Mouse (Mus musculus) adrenal gland, adult 8-10 months (tissue): Measurements from ENCODE around the gene Ccdc134. TPM values are rescaled to one million over a fixed set of nuclear protein-coding genes. Genes with fewer than 3 reads are reported as not detected.
"Not testable (repeated sequence)": the region's sequence is repeated elsewhere in the genome, so short reads cannot be mapped to it uniquely, and the experiment has no call there.

Source experiments
- DNase-seq: peaks from one replicate; pipeline ENCODE4 v3.0.0; 2022
- total RNA-seq, 4 experiments: library from RNA; stranded (reverse); gene quantifications; 2 replicates each; pipeline ENCODE4 v1.2.4; 2022

Ccdc134 gene
- 10 to 100 TPM in 3 of 4 experiments, 1 to 10 TPM in 1; 8.9 to 13.7 (median 12.5) TPM for total RNA-seq

DNA sequence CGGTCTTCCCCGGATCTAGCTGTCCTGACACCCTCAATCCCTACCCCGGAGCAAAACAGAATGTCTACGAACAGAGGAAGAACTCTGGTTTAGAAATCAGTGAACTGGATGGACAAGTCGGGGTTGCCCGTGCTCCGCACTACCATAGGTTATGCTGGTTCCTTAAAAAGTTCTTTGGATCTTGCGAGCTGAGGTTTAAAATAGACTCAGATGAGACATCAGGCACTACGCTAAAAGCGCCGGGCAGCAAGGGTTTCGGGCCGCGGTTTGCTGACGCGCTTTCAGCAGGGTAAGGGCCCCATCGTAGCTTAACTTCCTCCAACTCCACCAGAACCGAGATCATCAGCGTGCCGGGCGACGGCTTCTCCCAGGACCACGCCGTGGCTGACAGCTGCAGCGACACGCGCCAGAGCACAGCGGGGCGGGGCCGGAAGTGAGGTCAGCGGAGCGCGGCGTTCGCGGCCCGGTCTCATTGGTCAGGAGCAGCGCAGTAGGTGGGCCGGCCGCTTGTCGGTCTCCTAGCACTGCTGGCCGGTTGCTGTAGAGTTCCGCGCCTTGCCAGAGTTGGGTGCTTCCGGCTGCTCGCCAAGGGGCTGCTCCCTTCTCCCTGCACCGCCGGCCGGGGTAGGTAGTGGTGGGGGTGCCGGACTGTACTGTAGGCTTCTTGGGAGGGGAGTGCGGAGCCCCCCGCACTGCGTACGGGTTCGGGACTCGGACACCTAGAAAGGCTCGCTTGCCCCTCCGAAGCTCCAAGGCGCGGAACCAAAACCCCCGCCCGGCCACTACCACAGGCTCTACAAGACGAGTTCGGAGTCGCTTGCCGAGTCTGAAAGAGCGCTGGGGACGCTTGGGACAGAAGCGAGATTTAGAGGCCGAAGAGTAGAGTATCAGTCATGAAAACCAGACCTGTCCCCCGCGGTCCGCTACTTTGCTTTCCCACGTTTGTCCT, at the start of gene Ccdc134:
Ccdc134 (plus strand) TSS at position 497 of the 949 bp plus-strand sequence.
- DNase-seq, result peak; percentile 93

DNA sequence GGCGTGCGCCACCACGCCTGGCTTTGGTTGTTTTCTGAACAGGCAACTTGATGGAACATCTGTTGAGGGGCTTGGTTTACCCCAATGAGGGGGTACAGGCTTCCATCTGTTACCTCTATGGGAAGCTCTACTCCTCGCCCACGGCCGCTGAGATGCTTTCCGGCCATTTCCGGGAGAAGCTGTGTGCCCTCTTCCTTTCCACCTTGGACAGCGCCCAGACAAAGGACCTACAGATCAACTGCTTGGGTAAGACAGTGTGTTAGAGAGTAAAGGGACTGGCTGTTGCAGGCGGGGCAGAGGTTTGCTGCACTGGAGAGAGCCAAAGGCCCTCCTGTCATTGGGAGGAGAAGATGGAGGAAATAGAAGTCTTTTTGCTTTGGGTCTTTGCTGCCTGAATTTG, 47.8 kb upstream of the Ccdc134 start:
- no peak for DNase-seq

DNA sequence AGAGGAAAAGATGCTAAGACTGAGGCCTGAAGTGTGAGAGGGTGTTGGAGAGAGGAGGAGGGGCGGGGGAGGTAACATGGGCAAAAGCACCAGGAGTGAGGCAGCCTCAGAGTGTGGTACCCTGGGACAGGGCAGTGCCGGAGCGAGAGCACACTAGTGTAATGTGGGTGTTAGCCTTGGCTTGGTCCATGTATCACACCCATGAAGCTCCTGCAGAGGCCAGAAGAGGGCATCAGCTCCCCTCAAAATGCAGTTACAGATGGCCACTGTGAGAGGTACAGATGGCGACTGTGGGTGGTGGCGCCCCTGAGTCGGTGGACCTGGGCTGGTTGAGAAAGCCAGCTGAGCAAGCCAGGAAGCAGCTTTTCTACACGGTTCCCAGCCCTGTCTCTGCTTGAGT, 46.6 kb upstream of the Ccdc134 start:
- no peak for DNase-seq

DNA sequence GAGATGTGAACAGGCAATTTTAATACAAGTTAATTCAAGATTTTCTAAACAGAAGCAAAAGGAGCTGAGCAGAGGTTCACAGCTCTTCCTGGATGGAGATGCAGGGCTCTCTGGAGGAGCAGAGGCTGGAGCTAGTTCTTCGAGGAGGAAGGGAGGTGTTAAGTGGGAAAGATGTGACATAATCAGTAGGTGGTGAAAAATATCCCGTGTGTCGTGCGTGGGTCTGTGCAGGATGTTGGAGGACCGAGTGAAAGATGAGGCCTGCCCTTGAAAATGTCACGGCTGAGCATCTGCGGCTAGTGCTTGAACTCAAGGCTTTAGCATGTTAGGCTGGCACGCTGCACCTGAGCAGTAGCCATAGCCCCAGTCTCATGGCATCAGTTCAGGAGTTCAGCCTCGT, 42.1 kb upstream of the Ccdc134 start:
- no peak for DNase-seq

DNA sequence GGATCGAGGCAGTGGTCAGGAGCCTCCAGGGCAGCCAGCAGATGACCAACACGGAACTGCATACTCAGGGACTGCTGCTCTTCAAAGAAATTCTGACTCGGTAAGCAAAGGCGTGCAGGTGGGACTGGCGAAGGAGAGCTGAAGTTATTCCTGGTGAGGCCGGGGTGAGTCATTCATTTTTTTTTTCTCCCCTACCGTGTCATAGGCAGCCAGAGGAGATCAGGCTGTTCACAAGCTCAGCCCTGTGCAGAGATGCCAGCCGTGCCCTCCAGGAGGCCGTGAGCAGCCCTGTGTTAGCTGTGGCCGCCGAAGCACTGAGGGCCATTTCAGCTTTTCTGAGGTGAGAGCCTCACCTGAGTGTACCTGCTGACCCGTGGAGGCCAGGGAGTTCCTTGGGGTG, 41.6 kb upstream of the Ccdc134 start:
- no peak for DNase-seq

DNA sequence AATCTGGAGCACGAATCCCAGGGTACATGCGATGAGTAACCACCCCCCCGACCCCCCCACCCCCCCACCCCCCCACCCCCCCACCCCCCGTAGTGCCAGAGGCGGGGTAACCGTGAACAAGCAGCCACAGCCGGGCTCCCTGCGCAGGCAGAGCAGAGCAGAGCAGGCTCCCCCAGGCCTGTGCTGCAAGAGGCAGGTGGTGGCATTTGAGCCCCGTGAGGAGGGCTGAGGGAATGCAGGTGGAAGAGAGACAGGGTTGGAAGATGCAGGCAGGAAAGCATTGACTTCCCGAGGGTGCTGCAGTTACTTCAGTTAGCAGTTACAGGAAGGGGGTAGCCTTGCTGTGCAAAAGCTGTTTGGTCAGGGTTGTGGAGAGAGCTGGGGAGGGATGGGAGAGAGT, 40.5 kb upstream of the Ccdc134 start:
- no peak for DNase-seq

DNA sequence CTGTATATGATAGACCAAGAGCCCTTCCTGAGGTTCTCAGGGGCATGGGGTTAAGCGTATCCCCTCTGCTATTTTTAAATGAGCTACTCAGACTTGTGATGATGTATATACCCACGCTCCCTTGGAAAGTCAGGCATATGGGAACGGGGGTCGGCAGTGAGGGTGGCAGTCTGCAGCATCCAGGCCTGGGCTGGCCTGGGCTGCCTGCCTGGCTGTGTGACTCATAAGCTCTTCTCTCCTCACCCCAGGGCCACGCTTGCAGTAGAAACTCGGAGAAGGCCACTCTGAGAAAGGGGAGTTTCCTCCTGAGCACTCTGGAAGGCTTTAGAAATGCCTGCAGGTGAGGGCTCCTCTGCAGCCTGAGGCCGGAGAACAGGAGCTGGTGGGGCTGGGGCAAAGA, 36.7 kb upstream of the Ccdc134 start:
- DNase-seq, result no peak

DNA sequence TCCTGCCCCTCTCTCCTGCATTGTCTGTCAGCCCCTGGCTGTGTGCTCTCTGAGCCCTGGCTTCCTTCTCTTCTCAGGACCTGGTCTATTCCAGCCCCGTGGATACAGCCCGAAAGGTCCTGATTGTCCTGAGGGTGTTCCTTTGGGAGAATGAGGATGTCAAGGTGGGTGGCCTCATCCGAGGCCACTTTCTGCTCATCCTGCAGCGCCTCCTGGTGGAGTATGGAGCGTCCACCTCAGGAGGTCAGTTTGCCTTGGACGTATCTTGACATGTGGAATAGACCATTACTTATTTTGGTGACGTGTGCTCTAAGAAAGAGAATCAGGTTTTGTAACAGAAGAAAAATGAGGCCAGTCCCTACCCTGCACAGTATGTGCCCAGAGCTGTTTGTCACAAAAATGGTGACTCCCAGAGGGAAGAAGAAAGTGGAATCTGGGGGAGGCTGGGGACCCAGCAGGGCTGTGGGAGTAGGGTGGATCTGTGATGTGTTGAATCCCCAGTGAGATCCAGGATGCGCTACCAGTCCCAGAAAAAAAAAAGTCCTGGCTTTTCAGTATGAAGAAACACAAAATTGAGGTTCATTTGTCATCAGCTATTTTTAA, 20.7 kb upstream of the Ccdc134 start:
- no peak for DNase-seq

DNA sequence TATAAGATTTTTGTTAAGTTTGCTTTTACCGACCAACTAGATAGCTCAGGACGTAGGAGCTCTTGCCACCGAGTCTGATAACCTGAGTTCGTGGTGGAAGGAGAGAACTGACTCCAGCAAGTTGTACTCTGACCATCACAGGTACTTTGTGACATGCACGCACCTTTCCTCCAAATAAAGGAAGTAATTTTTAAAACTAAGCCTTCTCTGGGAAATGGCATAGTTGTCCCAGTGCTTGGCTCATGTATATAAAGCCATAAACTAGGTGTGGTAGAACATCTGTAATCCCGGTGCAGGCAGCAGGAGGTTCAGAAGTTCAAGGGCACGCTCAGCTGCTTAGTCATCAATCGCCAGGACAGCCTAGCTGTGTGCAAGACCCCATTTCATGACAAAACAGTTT, 7.2 kb upstream of the Ccdc134 start:
- DNase-seq, result no peak

DNA sequence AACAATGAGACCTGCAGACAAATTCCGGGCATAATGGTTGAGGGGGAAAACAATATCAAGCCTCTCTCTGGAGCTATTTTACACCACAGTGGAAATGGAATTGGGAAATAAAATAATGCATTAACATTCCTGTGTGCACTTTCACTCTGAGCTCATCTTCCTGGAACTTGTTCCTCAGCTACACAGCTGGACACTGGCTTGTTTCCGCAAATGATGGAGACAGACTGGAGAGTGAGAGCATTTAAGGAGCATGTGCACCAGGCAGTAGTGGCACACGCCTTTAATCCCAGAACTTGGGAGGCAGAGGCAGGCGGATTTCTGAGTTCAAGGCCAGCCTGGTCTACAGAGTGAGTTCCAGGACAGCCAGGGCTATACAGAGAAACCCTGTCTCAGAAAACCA, 1.0 kb upstream of the Ccdc134 start:
- not testable (repeated sequence) for DNase-seq

DNA sequence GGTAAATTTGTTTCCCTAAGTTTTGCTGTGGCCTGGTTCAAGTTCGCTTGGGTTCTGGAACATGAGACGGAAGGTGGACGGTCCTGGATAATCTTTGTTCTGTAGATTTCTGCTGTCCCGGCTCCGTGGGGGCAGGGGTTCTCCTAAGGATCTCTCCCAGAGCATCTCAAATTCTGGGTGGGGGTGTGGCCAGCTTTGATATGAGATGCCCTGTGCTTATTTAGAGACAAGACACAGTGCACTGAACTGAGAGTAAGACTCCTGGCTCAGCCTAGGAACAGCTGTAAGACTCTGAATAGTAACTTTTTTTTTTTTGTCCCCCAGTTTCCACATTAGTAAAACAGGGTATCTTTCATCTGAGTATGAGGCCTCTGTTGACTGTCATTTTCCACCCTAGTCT, 676 bp downstream of the Ccdc134 start:
- DNase-seq, result no peak

DNA sequence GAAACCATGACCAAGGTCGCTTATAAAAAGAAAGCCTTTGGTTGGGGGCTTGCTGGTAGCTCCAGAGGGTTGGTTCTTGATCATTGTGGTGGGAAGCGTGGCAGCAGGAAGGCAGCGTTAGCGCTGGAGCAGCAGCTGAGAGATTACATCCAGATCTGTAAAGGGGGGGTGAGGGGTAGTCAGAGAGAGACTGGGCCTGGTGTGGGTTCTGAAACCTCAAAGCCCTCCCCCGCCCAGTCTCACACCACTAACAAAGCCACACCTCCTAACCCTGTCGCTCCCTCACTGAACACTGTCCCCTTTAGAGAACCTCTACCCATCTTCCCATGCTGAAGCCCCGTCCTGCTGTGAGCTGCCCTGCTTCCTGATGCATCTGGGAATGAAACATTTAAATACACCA, 2.9 kb downstream of the Ccdc134 start:
- no peak for DNase-seq

DNA sequence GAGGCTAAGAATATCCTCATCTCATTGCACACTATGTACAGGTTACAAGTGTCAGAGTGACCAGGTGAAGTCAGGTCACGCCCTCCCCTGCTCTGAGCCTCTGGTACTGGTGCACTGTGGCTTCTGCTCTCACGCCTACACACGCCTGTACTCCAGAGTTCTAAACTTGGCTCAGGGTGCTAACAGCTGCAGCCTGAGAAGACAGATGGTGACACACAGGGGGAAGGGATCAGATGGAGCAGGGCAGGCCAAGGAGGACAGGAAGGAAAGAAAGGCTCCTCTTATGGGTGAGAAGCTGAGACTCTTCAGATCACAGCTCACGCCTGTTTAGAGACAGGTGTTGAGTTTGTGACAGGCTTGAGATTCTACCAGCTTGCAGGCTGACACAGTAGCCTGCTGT, 7.7 kb downstream of the Ccdc134 start:
- no peak for DNase-seq

DNA sequence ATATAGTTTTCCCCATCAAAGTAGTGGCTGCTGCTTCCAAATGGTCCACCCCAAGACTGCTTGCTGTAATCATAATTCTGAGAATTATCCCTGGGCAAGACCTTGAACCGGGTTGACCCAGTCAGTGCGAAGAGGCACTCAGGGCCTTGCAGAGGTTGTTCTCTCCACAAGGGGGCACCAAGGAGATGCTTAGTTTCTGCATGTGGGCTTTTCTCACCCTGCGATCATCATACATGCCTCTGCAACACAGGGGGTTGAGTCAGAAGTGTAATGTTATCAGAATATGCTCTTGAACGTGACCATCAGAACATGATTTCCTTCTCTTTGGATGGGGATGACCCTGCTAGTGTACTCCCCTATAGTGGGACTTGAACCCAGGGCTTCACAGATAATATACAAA, 10.8 kb downstream of the Ccdc134 start:
- DNase-seq, result peak; percentile 47

DNA sequence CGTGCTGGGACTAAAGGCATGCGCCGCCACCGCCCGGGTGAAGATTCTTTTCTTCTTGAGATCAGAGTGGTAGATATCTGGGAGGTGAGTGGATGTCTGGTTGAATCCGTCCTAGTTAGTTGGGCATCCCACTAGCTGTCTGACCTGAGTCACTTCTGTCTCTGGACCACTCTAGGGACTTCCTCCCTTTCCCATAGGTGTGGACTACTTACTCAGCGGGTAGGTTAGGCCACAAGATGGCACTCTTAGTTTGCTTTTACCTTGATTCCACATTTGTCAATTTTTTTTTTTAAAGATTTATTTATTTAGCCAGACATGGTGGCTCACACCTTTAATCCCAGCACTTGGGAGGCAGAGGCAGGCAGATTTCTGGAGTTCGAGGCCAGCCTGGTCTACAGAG, 11.5 kb downstream of the Ccdc134 start:
- no peak for DNase-seq

DNA sequence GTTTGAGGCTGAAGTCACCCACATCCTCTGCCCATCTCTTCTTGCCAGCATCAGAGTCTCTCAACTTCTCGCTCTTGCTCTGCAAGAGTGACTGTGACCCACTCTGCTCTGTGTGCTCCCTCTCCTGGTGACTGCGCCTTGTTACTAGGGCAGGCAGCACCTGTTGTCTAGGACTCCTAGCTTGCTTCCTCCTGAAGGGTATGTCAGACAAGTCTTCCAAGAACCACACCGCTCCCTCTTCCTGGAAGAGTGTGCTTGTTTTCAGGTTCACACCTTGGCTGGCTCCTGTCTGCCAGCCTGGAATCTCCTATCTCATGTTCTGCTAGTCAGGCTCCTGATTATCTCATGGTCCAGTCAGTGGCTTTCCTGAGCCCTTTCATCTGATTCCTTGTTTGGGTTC, 12.6 kb downstream of the Ccdc134 start:
- no peak for DNase-seq

DNA sequence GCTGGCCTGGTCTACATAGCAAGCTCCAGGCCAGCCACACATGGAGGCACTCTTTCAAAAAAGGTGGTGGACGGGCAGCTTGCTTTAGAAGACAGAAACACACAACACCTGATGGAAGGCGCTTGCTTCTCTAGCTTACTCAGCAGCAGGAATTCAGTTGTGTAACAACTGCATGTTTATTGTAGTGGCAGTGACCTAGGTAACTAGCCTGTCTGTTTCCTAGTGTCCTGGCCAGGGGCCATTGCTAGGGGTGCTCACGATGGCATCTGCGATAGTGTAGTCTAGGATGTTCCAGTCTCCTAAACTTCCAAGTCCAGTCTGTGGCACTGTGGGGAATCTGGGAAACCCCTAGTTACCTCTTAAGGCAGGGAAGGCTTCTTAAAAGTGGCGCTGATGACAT, 16.4 kb downstream of the Ccdc134 start:
- no peak for DNase-seq

DNA sequence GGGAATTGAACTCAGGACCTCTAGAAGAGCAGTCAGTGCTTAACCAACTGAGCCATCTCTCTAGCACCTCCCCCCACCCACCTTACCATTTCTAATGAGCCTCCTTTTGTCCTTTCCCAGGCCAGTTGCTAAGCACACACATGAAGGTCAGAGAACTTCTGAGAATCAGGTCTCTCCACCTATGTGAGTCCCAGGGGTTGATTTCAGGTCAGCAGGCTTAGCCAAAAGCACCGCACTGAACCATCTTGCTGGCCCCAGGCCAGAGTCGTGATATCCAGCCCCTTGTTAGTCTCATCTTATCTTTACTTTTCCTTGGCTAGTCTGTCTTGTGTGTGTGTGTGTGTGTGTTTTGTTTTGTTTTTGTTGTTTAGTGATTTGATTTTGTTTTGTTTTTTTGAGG, 17.7 kb downstream of the Ccdc134 start:
- DNase-seq, result no peak

DNA sequence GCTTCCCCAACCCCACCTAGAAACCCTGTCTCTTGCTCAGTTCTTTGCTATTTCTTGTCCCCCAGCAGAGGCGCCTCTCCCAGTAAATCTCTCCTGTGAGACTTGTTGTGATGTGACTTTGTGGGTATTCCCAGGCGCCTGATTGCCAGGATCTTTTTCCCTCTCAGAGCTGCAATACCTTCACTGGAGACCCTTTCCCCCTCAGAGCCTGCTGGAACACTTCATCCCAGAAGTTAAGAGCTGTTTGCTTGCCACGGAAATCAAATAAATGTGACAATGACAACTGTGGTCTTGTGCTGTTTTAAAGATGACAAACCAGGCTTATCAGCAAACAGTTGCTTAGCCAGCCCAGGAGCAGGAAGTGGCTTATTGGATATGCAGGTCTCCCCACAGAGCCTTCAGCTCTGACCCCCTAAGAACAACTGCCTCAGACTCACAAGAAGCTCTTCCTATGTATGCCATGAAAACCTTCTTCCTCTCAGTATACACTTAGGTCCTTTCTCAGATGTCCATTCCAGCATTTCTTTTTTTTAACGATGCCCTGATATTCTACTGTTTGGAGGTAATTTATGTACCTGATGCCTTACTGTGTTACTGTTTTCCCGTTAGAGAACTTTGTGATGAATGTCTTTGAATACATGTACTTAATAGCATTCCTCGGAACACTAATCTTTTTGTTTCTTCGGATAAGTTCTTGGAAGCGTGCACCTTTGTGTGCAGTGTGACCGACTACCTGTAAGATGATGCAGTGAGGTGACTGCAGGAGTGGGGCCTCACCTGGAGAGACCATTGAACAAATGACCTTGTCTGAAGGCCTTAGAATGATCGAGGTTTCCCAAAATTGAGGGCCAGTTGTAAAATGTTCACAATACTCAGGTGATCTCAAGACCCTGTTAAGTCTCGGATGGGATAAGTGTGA, 18.4 kb downstream of the Ccdc134 start:
- no peak for DNase-seq

DNA sequence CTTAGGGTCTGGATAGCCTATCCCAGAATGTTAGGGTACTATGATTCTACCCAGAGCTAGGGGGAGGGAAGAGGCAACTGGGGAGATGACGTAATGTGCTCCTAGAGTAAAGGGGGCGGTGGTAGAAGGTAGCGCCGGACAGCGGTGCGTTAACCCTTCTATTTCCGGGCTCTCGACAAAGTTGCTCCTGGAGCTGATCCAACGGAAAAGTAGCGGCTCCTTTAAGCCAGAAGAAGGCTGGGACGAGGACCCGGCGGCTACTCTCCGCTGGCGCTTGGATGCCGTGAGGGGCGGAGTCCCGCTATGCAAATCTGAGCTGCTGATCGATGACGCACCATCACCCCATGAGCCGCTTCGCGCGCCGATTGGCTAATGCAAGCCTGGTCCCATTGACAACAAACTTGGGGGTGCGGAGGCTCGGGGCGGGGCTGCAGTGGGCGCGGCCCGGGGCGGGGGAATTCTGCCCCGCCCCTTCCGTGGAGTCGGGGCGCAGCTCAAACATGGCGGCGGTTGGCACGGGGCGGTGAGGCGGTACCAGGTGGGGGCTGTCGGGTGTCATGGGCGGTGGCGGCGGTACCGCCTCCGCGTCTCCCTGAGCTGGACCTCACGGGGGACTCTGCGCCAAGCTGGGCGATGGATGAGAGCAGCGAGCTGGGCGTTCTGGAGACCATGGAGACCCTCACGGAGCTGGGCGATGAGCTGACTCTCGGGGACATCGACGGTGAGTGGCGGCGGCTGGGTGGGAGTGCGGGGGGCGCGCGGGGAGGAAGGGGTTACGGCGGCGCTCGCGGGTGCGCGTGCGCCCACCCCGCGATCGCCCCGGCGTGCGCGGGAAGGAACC, 19.3 kb downstream of the Ccdc134 start, which contains the start of gene Srebf2:
Srebf2 (plus strand) TSS at position 412 of the 841 bp plus-strand sequence.
- peak; percentile 99 for DNase-seq

DNA sequence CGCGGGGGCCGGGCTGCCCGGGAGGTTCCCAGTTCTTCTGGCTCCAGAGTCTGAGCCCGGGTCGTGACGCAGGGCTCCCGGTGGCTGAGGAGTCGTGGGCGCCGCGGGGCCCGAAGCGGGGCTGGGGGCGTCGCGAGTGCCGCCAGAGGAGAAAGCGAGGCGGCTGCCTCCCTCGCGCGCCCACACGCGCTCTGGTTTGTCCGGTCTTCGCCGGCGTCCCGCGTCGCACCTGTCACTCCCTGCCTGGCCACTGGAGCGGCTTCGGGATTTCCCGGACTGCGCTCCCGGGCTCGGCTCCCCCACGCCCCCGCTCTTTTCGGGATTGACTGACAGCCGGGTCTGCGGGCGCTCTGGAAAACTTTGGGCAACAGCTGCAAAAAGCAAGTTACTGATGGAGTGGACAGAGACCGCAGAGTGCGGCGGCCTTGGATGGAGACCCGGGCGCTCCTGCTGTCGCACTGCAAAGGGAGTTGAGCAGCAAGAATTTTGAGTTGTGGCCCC, 19.9 kb downstream of the Ccdc134 start:
- peak; percentile 41 for DNase-seq

DNA sequence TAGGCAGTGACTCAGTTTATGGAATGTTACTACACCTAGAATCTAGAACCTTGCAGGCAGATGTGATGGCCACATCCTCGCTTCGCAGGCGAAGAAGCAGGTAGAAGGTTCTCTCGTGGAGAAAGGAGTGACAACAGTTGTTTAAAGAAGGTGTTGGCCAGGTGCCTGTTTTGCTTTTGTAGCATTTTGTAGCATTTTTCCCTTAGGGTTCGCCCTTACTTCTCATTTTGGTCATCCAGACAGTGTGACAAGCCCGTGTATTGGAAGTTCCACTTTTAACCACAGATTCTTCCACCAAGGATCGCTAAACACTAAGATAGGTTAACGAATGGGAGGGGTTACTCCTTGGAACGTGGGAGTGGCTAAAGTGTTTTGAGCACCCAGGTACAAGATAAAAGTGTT, 20.8 kb downstream of the Ccdc134 start:
- DNase-seq, result no peak
